Mouse (Mus musculus) gastrocnemius, postnatal 36 days (tissue): ENCODE results near the gene St6galnac3. TPM values are rescaled to one million over a fixed set of nuclear protein-coding genes. Genes with fewer than 3 reads are reported as not detected.

Experiments used
- DNase-seq, 2 experiments: peaks; one replicate each; pipeline ENCODE4 v3.0.0; 2022
- intact Hi-C: fragments of 180-260 bp; cut with DNase I; formaldehyde crosslinking; loops from one replicate; pipeline ENCODE4 v1.15.1; 2025
- total RNA-seq, 2 experiments: library from RNA; stranded (reverse); gene quantifications; 2 replicates each; pipeline ENCODE4 v1.2.3; 2021

Gene St6galnac3
- total RNA-seq, 2 experiments from 2014 or later, result 1.0 to 4.0 TPM

DNA sequence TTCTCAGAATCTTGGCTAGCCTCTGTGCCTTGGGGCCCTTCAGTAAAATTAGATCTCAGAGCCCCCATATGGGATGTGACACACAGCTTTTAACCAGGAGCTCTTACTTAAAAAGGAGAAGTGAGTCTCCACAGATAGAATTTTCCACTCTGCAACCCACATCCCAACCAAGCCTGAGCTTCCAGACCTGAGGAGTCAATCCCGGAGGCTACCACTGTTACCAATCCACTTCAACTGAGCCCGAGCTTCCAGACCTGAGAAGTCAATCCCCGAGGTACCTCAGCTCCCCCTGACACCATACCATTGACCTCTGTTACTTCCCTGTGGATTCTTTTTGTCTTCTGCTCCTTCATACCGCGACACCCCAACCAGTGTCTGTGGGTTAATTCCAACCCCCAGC is 463.0 kb downstream of the St6galnac3 start:
- no peak for DNase-seq
- intact Hi-C loops, result no loop called here

GRCm38 (mm10) chr3:153260225-153260933 is 464.6 kb downstream of the St6galnac3 start:
- intact Hi-C loops, result no loop called here
- DNase-seq, result no peak

GRCm38 (mm10) chr3:153255910-153256309 is 469.1 kb downstream of the St6galnac3 start:
- DNase-seq, result no peak
- intact Hi-C loops, result no loop called here

DNA sequence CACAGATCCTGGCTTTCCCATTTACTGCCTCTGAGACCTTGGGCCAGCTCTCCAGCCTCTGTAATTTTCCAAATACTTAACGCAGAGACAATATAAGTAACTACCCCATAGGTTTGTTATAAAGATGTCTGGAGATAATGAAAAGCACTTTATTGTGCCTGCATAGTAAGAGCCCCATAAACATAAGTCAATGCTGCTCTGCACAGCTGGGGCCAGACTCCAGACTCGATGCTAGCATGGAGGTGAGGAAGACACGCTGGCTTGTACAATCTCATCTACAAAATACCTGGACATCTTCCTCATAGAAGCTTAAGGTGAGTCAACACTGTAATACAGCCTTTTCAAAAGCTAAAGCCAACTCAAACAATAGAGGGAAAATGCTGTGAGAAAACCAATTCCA is 473.3 kb downstream of the St6galnac3 start:
- intact Hi-C loops, result no loop called here
- DNase-seq, result no peak

DNA sequence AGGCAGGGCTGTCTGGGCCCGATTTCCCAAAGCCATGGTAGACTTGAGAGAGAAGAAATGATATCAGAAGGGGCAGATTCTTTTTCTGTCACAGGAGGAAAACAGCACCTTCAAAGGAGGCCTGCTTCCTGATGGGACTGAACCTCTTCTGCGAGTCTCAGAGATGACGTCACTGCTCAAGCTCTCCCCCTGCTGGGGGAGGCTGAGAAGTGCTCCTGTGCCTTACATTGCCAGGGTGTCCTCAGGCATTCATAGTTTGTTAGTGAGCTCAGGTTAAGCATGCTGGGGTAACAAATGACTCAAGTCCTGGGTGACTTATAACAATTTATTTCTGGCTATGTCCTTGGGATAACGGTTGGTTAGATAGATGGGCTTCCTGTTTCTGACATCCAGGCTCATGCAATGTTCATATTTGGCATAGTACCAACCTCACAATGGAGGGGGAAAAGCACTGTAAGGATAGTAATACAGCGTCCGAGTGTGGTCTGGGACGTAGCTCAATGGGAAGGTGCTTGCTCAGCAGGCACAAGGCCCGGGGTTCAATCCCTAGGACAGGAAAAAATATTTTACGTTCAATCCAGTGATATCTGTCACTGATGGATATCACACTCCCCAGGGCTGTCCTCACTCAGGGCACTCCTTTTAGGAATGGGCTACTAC is 474.2 kb downstream of the St6galnac3 start:
- intact Hi-C loops, result no loop called here
- DNase-seq, result peak; percentile 43 to 45

- intact Hi-C loops, result no loop called here
These were observed 476.1 kb downstream of the St6galnac3 start for GRCm38 (mm10) chr3:153248866-153249265.

GRCm38 (mm10) chr3:153248029-153248428 is 476.9 kb downstream of the St6galnac3 start:
- intact Hi-C loops, result no loop called here
- DNase-seq, result no peak

More at GRCm38 (mm10) chr3:153248866-153249265, 476.1 kb downstream of the St6galnac3 start:
- DNase-seq, result no peak

- no peak for DNase-seq
- intact Hi-C loops, result no loop called here
These were observed 482.4 kb downstream of the St6galnac3 start for GRCm38 (mm10) chr3:153242524-153242923.

- intact Hi-C loops, result no loop called here
- DNase-seq, result no peak
These were observed 483.8 kb downstream of the St6galnac3 start for GRCm38 (mm10) chr3:153241134-153241533.

GRCm38 (mm10) chr3:153240366-153240765 is 484.6 kb downstream of the St6galnac3 start:
- intact Hi-C loops, result no loop called here
- DNase-seq, result no peak

DNA sequence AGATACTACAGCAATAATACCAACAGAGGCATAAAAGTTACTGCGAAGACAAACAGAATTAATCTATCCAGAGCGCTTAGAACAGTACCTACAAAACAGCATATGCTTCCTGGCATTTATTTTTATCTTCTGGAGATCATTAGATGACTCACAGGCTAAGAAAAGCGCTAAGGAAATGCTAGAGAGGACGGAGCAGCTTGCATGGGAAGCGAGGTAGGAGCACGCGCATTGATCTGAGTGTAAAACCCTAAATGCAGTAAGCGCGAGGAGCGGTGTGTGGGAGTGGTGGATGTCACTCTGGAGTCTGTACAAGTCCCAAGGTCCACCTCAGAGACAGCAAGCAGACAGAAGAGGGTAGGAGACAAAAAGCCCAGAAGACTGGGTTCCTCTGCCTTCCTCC is 486.6 kb downstream of the St6galnac3 start:
- intact Hi-C loops, result no loop called here
- no peak for DNase-seq

DNA sequence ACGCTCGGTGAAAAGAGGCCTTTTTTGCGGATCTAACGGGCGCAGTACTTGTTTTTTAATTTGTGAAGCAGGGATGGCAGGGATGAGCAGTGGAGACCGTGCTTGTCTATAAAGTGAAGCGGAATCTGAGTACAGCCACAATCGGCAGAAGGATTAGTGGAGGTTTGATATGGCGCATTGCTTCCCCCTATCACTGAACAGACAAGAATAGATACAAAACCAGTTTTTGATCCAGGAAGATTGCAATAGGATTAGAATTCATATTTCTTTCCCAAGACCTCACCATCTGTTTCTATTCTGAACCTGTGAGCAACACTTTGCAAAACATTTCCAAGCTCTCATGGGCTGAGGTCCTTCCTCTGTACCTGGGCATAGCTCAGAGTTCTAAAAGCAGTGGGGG is 488.7 kb downstream of the St6galnac3 start:
- DNase-seq, result no peak
- intact Hi-C loops, result no loop called here

DNA sequence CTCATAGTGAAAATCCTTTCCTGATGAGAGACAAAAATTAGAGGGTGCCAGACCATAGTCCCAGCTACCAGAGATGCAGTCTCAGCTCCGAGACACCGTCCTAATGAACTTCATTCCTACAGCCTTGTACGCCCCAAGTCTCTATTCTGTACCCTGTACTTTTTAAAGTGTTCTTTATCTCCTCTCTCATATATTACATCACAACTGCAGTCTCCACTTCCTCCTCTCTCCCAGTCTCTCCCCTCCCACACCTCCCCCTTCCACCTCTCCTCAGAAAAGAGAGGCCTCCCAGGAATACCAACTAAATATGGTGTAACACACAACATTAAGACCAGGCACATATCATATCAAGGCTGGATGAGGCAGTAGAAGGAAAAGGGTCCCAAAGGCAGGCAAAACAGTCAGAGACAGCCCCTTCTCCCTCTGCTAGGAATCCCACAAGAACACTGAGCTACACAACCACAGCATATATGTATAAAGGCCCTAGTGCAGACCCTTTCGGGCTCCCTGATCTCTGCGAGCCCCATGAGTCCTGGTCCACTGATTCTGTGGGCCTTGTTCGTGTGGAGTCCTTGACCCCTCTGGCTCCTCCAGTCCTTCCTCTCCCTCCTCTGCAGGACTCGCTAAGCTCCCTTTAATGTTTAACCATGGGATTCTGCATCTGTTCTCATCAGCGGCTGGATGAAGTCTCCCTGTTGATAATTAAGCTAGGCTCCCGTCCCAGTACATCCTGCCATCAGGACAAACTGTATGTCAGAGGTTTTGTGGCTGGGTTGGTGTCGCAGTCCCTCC is 502.2 kb downstream of the St6galnac3 start:
- intact Hi-C loops, result no loop called here
- DNase-seq, result no peak

GRCm38 (mm10) chr3:153219391-153219790 is 505.6 kb downstream of the St6galnac3 start:
- intact Hi-C loops, result no loop called here
- no peak for DNase-seq

DNA sequence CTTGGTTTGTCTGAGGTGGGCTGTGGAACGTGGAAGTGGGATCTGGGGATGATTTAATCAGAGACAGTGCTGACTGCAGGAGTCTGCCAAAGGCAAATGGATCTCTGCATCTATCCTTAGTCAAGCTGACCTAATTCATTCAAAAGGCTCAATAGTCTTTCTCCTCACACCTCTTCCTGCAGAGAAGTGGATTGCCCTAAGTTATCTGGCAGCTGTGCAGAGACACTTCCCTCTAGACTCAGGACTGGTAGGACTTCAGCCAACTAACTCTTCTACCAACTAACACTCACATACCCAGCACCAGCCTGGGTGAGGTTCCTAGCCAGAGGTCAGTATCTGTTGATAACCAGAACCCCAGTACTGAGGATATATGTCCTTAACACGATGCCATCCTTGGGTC is 516.8 kb downstream of the St6galnac3 start:
- intact Hi-C loops, result no loop called here

DNA sequence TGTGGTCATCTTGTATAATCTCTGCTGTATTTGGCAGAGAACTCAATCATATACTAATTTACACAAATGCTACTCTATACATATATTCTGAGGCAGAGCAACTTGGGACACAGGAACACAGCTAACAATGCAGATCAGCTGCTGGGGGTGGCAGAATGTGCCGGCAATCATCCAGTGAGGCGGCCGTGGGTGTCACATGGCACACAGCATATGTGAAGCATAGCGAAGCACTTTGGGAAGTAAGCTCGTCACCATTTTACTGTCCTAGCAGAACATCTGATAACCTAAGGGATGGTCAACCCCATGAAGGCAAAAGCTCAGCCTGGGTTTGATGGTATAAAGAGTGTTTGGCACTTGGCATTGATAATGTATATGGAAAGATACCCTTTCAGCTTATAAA is 520.9 kb downstream of the St6galnac3 start:
- no peak for DNase-seq
- intact Hi-C loops, result no loop called here

More for the DNA sequence above, 516.8 kb downstream of the St6galnac3 start:
- DNase-seq, result no peak

DNA sequence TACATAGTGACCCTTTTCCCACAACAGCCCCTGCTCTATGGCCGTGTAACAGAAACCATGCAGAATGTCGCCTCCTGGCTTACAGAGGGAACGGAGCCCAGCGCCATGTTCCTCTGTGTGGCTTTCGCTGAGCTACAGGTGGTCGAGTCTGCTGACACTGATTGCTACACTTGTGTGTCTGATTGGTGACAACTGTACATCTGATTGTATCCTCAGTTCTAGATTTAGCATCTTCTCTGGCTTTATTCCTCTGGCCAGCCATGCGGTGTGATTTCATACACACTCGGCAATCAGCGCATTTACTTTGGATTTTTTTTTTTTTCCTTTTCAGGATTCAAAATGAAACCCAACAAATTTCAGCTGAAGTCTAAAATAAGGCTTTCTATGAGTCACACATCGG is 523.1 kb downstream of the St6galnac3 start:
- DNase-seq, result no peak
- intact Hi-C loops, result no loop called here

- DNase-seq, result no peak
- intact Hi-C loops, result no loop called here
These were observed 524.2 kb downstream of the St6galnac3 start for GRCm38 (mm10) chr3:153200801-153201200.

DNA sequence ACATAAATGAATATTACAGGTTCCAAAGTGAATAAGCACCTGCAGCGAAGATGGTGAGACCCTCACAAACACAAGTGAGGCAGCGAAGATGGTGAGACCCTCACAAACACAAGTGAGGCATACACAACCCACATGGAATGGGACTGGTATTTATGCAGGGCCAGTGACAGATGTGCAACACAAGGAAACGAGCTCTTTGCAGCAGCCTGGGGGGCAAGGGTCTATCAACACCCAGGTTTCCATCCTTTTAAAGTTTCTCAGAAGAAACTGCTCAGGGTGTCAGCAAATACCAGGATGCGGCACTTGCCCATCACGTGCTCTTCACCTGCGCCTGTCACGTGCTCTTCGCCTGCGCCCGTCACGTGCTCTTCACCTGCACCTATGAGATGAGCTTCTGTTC is 524.9 kb downstream of the St6galnac3 start:
- DNase-seq, result no peak
- intact Hi-C loops, result no loop called here

GRCm38 (mm10) chr3:153199251-153199650 is 525.7 kb downstream of the St6galnac3 start:
- intact Hi-C loops, result no loop called here
- no peak for DNase-seq

DNA sequence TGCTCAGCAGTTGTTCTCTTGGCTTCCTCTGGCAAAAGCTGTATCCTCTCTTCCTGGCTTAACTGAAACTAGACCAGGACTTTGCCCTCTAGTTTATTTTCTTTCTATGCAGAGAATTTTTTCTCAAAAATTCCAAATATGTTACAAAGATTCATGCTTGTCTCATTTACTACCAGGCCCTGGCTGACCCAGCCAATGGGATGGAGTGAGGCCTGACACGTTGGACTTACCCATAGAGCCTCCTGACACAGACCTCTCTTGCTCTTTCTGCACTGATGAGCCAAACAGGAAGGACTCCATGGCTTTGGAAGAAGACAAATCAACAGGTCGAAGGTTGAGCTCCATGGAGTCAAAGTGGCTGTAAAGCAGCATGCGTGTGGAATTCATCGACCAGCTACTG is 526.5 kb downstream of the St6galnac3 start:
- intact Hi-C loops, result no loop called here
- DNase-seq, result no peak
